Mouse (Mus musculus): ENCODE data around the gene Pamr1.

Gene Pamr1

DNA sequence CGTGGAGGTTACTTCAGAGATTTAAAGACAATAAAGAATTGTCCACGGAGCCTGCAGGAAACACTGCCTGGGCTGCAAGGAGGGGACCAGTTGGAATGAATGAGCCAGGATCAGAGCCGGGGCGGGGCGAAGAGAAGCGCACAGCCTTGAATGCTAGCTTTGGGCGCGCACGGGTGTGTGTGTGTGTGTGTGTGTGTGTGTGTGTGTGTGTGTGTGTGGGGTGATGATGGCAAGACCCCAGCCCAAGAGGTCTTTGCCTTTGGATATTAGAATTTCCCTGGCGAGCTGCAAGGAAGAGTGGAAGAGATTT is 109.7 kb downstream of the Pamr1 start:
- no peak for DNase-seq (ENCODE audit: low spot score in 2 of 2)

DNA sequence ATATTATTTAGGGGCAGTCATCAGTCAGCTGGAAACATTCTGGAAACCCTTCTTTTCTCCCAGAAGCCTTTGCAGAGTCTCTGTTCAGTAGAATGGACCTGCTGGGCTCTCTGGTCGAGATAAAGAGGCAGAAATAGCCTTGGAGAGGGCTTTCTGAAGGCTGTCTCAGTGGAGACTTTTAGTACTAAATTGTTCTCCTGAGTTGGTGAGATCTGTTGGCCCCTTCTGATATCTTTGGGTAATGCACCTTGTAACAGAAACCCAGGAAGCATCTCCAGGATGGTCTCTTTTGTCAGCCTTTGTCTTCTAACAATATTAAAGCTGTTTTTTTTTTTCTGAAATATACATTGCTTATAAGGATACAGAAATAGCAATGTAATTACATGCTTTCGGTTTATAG is 111.2 kb downstream of the Pamr1 start:
- DNase-seq (ENCODE audit: low spot score in 2 of 2) = no peak

DNA sequence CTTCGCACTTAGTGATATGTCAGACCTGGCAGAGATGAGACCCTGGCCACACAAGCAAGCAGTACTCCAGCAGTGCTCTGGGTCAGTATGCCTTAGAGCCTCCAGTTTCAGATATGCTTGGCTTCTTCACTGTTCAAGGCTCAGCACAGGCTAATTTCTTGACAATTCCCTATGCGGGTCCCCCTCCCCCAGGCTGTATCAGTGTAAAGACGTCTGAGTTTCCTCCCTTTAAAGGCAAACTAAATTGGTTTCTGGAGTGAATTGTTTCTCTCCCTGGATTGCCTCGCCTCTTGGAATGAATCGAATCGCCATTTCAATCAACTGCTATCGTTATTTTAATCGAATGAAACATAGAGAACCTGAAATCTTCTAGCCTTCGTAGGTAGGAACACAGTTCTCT is 113.1 kb downstream of the Pamr1 start:
- no peak for DNase-seq (ENCODE audit: low spot score in 2 of 2)

DNA sequence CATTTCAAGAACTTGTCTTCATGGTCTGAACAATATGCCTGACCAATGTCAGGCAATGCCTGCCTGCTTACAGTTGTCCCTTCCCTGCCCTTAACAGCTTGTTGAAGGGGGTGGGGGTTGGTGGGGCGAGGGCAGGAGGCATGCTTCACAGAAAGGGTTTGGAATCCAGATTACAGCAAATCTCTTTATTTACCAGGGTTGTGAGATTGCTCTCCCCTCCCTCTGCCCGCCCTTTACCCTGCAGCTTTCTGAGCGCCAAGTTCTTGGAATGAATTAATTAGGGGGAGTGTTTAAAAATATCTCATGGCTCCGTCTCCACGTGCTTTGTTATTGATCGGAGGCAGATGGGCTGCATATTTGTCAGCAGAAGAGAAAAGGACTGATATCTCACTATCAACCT is 113.5 kb downstream of the Pamr1 start:
- DNase-seq (ENCODE audit: low spot score in 2 of 2) = no peak

DNA sequence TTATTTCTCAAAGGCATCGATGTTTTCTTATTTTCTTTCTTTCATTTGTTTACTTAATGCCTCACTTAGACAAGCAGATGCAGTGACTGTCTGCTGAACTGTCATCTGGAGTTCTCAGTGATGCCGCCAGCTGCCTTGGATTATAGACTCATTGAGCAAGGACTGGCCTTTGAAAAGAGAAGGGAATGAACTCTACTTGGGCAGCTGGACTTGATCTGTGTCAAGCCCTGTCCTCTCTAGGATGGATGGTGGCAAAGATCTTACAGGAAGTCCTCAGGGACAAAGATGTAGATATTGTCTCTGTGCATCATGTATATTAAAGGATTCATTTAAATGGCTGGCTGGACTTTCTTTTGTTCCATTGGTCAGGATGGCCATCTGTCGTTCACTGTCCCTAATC is 114.1 kb downstream of the Pamr1 start:
- DNase-seq (ENCODE audit: low spot score in 2 of 2) = no peak

DNA sequence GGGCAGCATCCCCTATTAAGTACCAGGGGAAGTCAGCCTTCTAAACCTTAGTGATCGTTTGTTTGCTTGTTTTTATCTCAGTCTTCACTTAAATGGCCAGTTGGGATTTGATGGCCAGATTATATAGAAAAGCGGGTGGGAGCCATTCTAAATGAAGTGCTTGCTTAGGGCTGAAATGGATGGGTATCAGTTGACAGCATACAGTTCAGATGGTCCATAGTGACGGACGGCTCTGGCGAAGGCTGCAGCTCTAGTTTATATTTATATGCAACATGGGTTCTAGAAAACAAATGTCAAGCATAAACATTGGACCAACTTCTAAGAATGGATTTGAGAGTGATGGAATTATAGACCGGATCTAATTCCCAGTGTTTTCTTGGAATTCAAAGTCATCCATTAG is 118.2 kb downstream of the Pamr1 start:
- no peak for DNase-seq (ENCODE audit: low spot score in 2 of 2)

DNA sequence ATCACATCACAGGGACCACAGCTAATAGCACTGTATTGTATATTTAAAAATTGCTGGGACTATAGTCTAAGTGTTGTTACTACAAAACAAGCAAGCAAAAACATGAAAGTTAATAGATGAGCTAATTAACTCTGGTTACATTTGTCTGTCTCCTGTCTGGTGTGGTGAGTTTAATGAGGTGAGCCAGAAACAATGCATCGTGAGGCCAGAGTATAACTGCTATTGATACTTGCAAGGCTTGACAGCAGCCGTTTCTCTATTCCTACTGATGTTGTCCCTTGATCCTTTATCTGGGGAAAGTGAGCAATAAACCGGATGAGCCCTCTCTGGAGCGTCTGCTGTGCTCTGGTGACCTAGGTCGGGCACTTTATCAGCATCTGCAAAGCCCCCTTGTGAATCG is 119.8 kb downstream of the Pamr1 start:
- no peak for DNase-seq (ENCODE audit: low spot score in 2 of 2)

DNA sequence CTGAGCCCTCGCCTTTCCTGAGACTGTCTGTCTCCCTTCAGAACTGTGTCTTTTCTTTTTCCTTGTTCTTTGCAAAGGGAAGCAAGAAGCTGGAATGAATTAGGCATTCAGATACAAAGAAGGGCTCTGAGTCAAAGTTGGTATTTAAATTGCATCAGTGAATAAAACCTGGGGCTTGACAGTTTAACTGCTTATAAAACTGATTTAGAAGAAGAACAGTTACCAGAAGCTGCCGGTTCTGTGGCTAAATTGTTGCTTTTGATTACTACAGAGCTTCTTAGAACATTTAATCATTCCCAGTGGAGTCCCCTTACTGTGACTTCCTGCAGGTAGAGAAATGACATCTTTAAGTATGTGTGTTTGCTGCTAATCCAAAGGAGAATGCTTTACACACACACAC is 124.8 kb downstream of the Pamr1 start:
- no peak for DNase-seq (ENCODE audit: low spot score in 2 of 2)

DNA sequence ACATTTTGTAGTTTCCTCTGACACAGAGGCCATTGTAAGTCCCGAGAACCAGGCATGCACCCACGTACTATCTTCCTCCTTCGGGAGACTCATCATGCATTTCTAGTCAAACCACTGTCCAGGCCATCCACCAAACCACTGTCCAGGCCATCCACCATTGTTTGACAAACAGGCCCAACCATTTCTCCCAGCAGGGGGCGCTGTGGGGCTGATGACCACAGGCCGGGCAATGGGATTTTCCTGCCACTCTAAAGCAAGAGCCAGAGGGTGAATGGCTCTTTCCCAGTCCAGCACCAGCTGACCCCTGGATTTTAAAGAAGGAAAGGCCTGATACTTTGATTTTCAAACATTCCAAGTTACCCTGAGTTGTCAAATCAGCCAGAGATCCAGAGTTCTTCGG is 125.5 kb downstream of the Pamr1 start:
- DNase-seq (ENCODE audit: low spot score in 2 of 2) = peak in 1 of 2 experiments; percentile 20

DNA sequence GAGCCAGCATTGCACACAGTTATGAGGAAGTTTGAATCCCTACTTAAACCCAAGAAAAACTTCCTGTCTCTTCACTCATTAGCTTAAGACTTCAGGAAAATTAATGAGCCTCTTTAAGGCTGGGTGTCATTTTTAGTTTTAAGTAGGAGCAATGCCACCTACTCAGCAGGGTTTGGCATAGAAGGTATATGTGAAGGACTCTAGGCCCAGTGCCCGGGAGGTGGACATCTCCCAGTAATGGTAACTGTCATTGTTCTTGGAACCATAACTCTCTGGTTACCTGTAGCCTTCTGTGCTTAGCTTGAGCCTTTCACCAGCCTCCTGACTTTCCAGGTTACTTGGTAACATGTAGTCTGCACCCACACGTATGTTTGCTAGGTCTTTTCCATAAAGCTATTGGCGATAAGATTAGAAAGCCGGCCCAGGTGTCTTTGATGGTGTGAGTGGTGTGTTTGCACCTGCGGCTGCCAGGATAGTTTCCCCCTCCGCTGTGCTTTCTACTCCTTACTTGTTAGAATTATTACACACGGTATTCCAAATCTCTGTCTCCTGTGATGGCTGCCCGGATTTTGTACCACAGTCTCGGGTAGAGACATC is 127.0 kb downstream of the Pamr1 start:
- no peak for DNase-seq (ENCODE audit: low spot score in 2 of 2)

DNA sequence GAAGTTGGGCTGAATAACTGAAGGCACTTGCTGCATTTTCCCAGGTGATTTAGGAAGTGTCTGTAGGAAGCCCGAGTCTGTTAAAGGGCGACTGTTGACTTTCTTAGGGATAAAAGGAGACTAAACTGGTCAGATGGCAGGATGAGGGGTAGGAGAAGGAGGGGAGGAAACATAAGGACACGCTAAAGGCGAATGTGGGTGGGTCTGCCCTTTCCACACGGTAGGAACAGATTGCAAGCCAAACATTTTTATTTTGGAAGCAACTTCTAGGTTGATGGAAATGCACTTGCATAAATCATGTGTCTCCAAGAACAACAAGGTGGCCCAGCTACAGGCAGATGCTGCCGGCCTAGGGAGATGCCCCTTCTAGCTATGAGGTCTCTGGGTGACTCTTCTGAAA is 127.6 kb downstream of the Pamr1 start:
- no peak for DNase-seq (ENCODE audit: low spot score in 2 of 2)

DNA sequence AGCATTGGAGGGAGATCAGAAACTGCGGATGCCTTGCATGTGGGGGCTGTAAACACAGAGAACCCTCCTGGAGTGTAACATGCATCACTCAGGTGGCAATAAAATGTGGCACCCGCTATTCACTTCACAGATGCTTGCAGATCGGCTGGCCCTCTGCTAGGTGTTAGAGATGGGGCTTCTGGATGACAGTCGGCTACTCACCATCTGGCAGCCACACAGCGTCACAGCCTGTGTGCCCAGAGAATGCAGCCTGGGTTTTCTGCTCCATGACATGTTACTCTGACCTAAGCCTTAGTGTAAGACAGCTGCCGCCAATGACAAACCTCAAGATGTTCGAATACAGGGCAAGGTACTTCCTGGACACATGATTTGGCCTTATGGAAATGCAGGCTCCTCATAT is 131.5 kb downstream of the Pamr1 start:
- DNase-seq (ENCODE audit: low spot score in 2 of 2) = no peak

DNA sequence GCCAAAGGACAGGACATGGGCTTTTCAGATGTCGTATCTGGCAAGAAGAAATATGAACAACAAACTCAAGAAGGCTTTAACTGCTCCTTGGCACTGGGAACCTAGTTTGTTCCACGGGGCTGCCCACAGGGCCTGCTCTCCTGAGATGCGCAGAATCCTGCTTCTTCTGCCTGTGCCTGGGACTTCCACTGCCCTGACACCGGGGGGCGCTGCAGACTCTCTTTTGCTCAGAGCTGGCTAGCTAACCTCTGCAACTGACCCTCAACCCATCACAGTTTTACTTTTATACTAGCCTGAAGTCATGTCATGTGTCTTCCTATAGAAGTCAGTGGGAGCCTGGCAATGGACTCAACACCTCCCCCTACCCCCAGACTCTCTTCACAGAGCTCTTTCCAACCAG is 132.4 kb downstream of the Pamr1 start:
- no peak for DNase-seq (ENCODE audit: low spot score in 2 of 2)

DNA sequence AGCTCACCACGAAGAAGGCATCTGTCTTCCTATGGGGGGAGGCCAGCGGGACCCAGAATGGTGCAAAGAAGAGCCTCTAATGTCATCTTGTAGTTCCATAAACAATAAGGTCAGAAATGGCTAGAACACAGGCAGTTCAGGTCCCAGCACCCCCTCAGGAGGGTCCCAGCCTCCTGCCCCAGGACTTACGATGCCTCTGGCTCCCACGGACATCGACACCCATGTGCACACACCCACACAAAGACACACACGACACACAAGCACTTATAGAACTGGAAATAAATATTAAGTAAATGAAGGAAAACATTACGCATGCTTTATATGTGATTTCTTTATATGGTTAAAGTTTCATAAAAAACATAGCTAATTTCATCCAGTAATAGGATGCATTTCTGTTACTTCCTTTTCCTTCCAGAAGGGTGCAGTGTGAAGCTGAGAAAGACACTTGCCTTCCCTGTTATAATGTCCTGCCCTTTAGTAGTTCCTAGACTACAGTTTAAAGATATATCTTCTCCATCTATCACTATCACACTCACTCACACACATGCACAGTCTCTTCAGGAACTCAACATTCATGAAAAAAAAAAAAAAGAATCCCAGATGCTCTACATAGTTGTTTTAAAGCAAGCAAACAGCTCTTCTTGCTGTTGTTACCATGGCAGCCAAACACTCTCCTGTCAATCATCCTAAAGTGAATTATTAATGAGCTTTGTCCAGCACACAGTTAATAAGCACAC is 135.7 kb downstream of the Pamr1 start:
- no peak for DNase-seq (ENCODE audit: low spot score in 2 of 2)

DNA sequence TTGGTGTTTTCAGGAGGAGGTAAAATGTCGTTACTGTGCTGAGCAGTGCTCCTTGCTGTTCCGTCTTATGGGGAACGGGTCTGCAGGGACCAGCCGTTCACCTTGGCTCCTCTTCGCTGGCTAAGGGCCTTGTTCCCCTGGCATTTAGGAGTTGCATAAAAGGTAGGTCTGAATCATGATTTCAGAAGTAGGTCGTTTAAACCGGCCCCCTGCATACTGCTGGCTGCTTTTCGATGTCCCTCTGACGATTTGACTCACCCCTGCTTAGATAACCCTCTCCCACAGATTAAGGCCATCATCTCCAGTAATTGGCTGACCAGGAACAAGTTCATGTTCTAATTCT is 136.3 kb downstream of the Pamr1 start:
- no peak for DNase-seq (ENCODE audit: low spot score in 2 of 2)
